Mouse (Mus musculus): ENCODE measurements around the gene Havcr1.
"Not testable (repeated sequence)": the region's sequence is repeated elsewhere in the genome, so short reads cannot be mapped to it uniquely, and the experiment has no call there.

The Havcr1 gene

GRCm38 (mm10) chr11:46735076-46735475 lies at the start of gene Havcr1:
Havcr1 (plus strand) TSS chr11:46735080.
- not testable (repeated sequence) for DNase-seq (ENCODE audit: low spot score)

- DNase-seq (ENCODE audit: low spot score): no peak
These were observed 44.7 kb upstream of the Havcr1 start for GRCm38 (mm10) chr11:46690136-46690535.

DNA sequence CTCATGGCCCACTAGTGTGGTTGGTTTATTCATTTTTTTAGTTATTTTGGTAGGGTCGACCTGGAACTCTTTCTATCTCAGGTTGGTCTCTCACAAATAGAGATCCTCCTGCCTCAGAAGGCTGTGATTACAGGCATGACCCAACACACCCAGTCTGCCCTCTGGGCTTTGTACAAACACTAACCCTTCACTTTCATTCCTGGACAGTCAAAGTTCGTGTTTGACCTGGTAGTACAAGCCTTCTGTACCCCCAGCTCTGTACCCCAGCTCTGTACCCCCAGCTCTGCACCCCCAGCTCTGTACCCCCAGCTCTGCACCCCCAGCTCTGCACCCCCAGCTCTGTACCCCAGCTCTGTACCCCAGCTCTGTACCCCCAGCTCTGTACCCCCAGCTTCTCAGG lies 39.0 kb upstream of the Havcr1 start:
- not testable (repeated sequence) for DNase-seq (ENCODE audit: low spot score)

GRCm38 (mm10) chr11:46697433-46698277 lies 37.2 kb upstream of the Havcr1 start:
- no peak for DNase-seq (ENCODE audit: low spot score)

DNA sequence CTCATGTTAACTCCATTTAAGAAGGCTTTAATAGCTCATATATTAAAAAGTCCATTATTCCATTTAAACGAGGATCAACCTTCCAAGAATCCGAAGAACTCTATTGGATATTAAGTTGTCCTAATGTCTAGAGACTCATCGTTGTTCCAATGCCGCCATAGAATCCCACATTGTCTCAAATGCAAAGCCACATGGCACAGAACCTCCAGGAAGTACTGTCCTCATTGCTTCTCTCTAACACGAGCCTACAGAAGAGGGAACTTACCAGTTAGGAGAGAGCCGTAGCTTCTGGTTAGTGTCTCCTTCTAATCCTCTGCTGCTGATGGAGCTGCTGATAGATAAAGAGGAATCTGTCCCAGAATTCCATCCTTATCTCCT lies 36.6 kb upstream of the Havcr1 start:
- no peak for DNase-seq (ENCODE audit: low spot score)

DNA sequence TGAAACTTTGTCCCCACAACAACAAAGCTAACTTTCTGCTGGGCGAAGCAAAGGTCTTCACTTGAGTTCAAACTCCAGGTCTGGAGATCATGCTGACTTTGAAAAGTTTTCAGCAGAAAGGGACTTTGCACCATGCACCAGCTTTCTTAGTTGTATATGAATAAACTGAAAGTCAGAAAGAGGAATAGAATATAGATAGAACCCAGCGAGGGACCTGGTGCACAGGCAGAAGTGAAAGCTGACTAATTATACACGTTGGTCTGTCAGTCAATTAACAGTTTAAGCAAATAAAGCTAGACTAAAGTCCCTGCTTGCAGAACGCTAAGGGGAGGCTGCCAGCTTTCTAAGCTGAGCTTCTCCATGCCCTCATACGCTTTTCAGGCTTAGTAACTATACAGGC lies 36.0 kb upstream of the Havcr1 start:
- no peak for DNase-seq (ENCODE audit: low spot score)

DNA sequence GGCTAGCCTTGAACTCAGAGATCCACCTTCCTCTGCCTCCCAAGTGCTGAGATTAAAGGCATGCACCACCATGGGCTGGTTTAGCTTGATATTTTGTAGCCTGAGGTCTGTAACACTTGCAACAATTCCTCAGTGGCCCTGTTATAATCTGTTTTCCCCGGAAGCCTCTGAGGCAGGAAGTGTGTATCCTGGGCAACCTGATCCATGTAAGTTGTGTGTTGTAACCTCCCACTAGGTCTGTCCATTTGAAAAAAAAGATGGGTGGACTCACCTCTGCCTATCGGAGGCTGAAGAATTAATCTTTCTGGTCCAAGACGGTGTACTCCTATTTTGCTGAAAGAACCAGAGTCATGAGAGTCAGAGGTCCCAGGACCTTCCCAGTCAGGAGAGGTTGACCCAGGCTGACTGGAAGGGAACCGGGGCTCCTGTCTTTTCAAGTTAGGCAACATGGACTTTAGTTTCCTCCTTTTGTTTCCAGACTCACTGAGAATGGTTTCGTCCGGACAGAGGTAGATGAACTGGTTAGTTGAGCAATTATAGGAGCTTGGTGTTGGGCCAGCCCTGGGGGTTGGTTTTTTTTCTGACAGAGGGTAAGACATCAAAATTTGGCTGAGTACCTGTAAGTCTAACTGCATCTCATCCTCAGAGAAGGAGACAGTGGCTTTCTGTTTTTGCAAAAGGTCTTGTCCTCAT lies 28.1 kb upstream of the Havcr1 start, which contains the start of gene Timd2:
TSS of gene Timd2 (minus strand) at position 398 of the 693 bp plus-strand sequence.
- DNase-seq (ENCODE audit: low spot score): no peak

DNA sequence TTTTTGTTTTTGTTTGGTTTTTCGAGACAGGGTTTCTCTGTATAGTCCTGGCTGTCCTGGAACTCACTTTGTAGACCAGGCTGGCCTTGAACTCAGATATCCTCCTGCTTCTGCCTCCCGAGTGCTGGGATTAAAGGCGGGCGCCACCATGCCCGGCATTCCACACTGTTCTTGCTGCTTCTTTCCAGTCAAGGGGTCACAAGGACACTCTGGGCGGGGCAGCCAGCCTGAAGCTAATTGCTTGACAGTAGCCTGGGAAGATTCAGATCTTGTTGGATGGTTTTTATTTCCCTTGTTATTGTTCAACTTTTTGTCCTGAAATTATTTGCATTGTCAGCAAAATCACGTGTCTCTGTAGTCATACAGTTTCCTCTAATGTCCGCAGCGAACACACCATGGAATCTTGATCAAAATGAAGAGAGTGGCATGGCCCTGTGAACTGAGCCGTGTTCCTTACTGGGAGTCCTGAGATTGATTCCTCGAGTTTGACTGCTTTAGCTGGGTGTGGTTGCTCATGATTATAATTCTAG lies 3.3 kb upstream of the Havcr1 start:
- no peak for DNase-seq (ENCODE audit: low spot score)

DNA sequence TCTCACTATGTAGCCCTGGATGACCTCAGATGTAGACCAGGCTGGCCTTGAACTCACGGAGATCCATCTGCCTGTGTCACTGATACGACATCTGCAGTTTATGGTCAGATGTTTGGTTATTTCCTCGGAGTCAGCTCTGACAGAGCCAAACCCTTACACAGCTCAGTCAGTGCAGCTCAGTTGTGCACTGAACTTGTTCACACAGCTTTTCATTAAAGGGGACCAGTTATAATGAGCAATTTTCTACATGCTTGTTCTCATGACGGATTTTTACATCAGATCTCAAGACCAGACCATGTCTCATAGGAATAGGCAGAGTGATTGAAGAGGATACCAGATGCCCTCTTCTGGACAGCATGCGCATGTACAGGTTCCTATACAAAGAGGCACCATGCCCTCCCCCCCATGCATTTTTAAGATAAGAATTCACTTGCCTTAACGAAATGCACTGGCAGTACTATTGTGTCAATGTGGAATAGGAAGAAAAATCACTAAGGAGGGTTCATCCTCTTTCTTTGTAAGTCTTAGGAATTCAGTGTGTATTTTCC lies 1.6 kb upstream of the Havcr1 start:
- DNase-seq (ENCODE audit: low spot score): no peak

DNA sequence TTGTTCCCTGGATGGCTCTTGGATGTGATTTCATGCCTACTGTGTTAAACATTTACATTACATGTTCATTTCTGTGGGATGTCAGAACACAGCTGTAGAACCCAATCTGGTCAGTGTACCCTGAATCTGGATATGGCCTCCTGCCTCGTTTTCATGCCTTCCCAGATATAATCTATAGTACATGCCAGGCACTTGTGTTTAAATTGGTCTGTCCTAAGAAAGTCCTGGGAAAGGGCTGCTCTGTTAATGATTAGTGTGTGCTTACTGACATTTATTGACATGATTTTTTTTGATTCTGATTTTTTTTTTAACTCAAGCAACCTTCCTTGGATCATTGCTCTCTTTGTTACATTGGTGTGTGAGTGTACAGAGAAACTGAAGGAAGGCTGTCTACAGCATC lies 263 bp upstream of the Havcr1 start:
- DNase-seq (ENCODE audit: low spot score): no peak

DNA sequence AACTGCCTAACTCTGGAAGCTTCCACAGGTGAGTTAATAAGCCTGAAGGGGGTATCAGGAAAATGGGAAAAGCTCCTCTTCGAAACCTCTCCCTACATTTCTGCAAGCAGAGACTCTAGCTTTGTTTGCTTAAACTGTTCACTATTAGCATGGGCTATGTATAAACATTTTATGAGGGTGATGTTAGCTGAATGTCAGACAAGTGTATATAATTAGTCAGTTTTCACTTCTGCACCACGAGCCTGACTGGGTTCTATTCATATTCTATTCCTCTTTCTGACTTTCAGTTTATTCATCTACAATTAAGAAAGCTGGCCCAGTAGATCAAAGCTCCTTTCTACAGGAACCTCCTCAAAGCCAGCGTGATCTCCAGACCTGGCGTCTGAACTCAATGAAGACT lies 4.6 kb downstream of the Havcr1 start:
- DNase-seq (ENCODE audit: low spot score): no peak

DNA sequence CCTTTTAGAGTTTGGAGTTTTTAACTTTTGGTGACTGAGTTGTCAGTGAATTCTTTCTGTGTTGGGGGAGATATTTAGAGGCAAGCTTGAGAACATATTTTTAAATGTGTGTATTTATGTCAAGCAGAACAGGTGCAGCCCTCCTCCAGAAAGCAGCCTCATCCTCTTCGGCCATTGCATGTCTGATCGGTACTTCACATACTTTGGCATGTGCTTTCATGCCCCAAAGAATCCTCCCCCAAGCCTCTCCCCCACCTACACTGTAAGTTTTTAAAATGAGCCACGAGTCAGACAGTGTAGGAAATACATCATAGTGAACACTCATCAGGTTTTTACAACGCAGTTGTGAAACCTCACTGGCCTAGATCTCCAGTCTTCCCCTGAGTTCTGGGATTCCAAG lies 6.0 kb downstream of the Havcr1 start:
- no peak for DNase-seq (ENCODE audit: low spot score)

- DNase-seq (ENCODE audit: low spot score): no peak
These were observed 6.8 kb downstream of the Havcr1 start for GRCm38 (mm10) chr11:46741716-46742115.

DNA sequence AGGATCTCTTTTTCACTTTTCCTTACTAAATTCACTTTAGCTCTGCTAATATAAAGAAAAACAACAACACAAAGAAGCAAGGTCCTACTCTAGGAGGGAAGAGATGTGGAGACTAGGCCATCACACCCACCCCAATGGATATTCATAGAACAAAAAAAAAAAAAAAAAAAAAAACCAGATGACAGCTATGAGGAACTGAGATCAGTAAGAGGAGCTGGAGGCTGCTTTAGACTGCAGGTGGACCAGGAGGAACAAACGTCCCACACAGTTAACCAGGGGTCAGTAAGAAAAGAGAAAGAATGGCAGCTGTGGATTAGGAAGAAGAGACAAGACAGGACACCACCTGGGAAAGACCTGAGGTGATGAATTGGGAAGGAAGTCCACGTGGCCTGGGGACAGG lies 13.1 kb downstream of the Havcr1 start:
- no peak for DNase-seq (ENCODE audit: low spot score)

DNA sequence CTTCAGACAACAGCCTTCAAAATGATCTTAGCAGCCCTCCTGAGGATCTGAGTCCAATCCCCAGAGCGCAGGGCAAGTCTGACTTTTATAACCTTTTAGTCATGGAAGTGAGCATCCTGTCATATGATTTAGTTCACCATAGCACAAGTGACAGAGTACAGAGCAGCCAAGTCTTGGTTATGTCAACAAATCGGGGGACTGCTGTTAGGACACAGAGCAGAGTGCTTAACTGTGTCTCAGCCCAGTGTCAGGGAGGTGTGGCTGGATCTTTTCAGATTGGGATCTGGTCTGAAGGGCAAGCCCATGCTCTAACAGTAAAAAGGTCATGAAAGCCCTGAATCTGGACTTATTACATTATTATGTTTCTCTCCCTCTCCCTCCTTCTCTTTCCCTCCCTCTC lies 18.8 kb downstream of the Havcr1 start:
- no peak for DNase-seq (ENCODE audit: low spot score)

DNA sequence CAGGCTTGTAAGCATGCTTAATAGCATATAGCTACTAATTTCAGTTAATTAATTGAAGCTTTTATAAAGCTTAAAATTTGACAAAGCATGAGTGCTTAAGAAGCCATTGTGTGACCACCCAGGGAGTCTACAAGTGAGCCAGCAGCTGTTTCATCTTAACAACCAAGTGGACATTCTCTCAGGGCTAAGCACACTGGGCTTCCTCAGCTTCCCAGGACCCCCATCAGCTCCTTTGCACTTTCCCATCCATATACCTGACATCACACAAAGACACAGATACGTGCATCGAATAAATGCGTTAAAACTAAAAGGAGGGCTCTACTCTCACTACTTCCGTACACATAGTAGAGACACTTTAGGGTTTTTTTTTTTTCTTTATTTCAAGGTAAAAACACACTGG lies 19.8 kb downstream of the Havcr1 start:
- DNase-seq (ENCODE audit: low spot score): no peak

GRCm38 (mm10) chr11:46755714-46756113 lies 20.8 kb downstream of the Havcr1 start:
- DNase-seq (ENCODE audit: low spot score): not testable (repeated sequence)

- DNase-seq (ENCODE audit: low spot score): no peak
These were observed 42.0 kb downstream of the Havcr1 start for GRCm38 (mm10) chr11:46776879-46777278.

DNA sequence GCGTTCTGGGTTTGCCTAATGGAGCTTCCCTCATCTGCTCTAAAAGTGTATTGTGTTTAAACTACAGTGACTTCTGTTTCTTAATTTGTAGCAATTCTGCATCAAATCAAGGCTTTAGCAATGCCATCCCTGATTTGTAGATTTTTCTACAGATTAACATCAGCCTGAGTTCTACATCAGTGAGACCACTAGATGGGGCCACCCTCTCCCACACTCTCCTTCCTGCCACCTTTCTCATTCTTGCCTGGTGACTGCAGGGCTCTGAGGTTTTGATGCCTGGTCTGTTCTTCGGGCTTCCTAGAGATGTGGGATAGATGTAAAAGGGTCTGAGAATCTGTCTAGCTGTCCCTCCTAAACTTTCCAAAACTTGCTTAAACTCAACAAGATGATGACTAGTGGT lies 44.9 kb downstream of the Havcr1 start:
- no peak for DNase-seq (ENCODE audit: low spot score)

- no peak for DNase-seq (ENCODE audit: low spot score)
These were observed 69.6 kb downstream of the Havcr1 start for GRCm38 (mm10) chr11:46804440-46804839.

GRCm38 (mm10) chr11:46810511-46810910 lies 75.6 kb downstream of the Havcr1 start, which contains the start of gene Timd4:
Timd4 (plus strand) TSS chr11:46810800.
- DNase-seq (ENCODE audit: low spot score): no peak

GRCm38 (mm10) chr11:46817692-46818091 lies 82.8 kb downstream of the Havcr1 start:
- DNase-seq (ENCODE audit: low spot score): no peak

DNA sequence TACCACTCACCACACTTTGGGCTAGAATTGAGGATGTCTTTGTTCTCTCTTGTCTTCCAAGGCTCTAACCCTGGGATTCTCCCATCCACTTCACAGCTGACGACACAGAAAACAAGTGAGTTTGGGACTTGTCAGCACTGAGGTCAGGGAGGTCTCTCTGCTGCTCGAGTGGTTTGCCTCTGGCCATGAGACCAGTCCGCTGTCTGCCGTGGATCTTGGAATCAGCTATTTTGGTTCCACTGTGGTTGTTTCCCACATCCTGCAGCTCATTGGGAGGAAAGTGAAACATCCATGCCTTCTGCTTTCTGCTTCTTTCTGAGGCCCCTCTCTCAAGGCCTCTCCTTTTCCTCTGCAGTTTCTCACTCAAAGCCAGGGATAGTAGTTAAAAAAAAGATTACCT lies 85.0 kb downstream of the Havcr1 start:
- no peak for DNase-seq (ENCODE audit: low spot score)

All from urinary bladder, postnatal 25 days (tissue).